Mouse (Mus musculus): ENCODE measurements at regions not wholly inside any gene's neighbourhood (a gene's known extent, or its start where the extent isn't known, plus 50 kb on each side); places are given as distances from the start of the nearest gene placed in this dataset.

GRCm38 (mm10) chr8:89812036-89812711 is 536.0 kb downstream of the Tox3 start:
- ATAC-seq (ENCODE audit: low FRiP score), result no peak
- Histone ChIP-seq H3K9me3 (replicated peaks) (no peaks in the 10 kb centered on the region), H3K4me1 (no peaks in the 10 kb centered on the region), H3K9ac (replicated peaks) (no peak overlapping the region), H3K4me3 (replicated peaks) (no peak overlapping the region), H3K4me2 (no peak overlapping the region), H3K27ac (replicated peaks) (no peak overlapping the region), H3K36me3 (no peaks in the 10 kb centered on the region), H3K27me3 (replicated peaks) (no peaks in the 10 kb centered on the region)
- WGBS, result 75% methylated on average over 4 of the region's 4 CpGs

GRCm38 (mm10) chr8:89788296-89788695 is 559.8 kb downstream of the Tox3 start:
- Histone ChIP-seq H3K4me3 (replicated peaks) (no peak overlapping the region), H3K4me2 (no peak overlapping the region), H3K9ac (replicated peaks) (no peak overlapping the region), H3K27ac (replicated peaks) (no peak overlapping the region), H3K9me3 (replicated peaks) (no peaks in the 10 kb centered on the region), H3K36me3 (no peaks in the 10 kb centered on the region), H3K27me3 (replicated peaks) (peaks cover 12% of the 10 kb centered on the region), H3K4me1 (peaks cover 9% of the 10 kb centered on the region)
- 77% methylated on average over 10 of the region's 10 CpGs for WGBS
- ATAC-seq (ENCODE audit: low FRiP score), result no peak

- Histone ChIP-seq H3K36me3 (no peaks in the 10 kb centered on the region), H3K4me1 (peaks cover 19% of the 10 kb centered on the region), H3K4me2 (no peak overlapping the region), H3K9ac (replicated peaks) (no peak overlapping the region), H3K27me3 (replicated peaks) (peaks cover 18% of the 10 kb centered on the region), H3K9me3 (replicated peaks) (no peaks in the 10 kb centered on the region), H3K4me3 (replicated peaks) (no peak overlapping the region), H3K27ac (replicated peaks) (no peak overlapping the region)
- WGBS, result 74% methylated on average over 17 of the region's 17 CpGs
- ATAC-seq (ENCODE audit: low FRiP score), result no peak
These were observed 560.9 kb downstream of the Tox3 start for GRCm38 (mm10) chr8:89787050-89787905.

- H3K4me2 ChIP-seq, result no peak overlapping the region
- no peaks in the 10 kb centered on the region for H3K9me3 ChIP-seq (replicated peaks)
- no peak overlapping the region for H3K9ac ChIP-seq (replicated peaks)
- no peak overlapping the region for H3K27ac ChIP-seq (replicated peaks)
- H3K4me3 ChIP-seq (replicated peaks), result no peak overlapping the region
- peaks cover 21% of the 10 kb centered on the region for H3K27me3 ChIP-seq (replicated peaks)
- H3K36me3 ChIP-seq, result no peaks in the 10 kb centered on the region
- 18% methylated on average over 7 of the region's 7 CpGs for WGBS
- peak; percentile 57; the same call in 1 of the 2 replicates for ATAC-seq (ENCODE audit: low FRiP score)
- H3K4me1 ChIP-seq, result peaks cover 28% of the 10 kb centered on the region
These were observed 563.1 kb downstream of the Tox3 start for GRCm38 (mm10) chr8:89785011-89785410.

GRCm38 (mm10) chr8:89783311-89783710 is 564.8 kb downstream of the Tox3 start:
- no peak overlapping the region for H3K4me2 ChIP-seq
- H3K9ac ChIP-seq (replicated peaks), result no peak overlapping the region
- H3K4me1 ChIP-seq, result peaks cover 28% of the 10 kb centered on the region
- H3K4me3 ChIP-seq (replicated peaks), result no peak overlapping the region
- no peak for ATAC-seq (ENCODE audit: low FRiP score)
- no peaks in the 10 kb centered on the region for H3K9me3 ChIP-seq (replicated peaks)
- H3K36me3 ChIP-seq, result no peaks in the 10 kb centered on the region
- 0 out of 2 replicates have a peak overlapping the region, but pooled peaks have one; percentile 28 for H3K27ac ChIP-seq (replicated peaks)
- peaks cover 21% of the 10 kb centered on the region for H3K27me3 ChIP-seq (replicated peaks)
- WGBS, result 61% methylated on average over 5 of the region's 5 CpGs

GRCm38 (mm10) chr8:89766387-89766786 is 581.8 kb downstream of the Tox3 start:
- H3K27me3 ChIP-seq (replicated peaks), result no peaks in the 10 kb centered on the region
- H3K9me3 ChIP-seq (replicated peaks), result no peaks in the 10 kb centered on the region
- no peak overlapping the region for H3K9ac ChIP-seq (replicated peaks)
- WGBS, result 73% methylated on average over 4 of the region's 4 CpGs
- H3K4me3 ChIP-seq (replicated peaks), result no peak overlapping the region
- H3K36me3 ChIP-seq, result no peaks in the 10 kb centered on the region
- H3K4me2 ChIP-seq, result no peak overlapping the region
- H3K27ac ChIP-seq (replicated peaks), result no peak overlapping the region
- H3K4me1 ChIP-seq, result peaks cover 6% of the 10 kb centered on the region; the same call in 1 of the 2 replicates
- ATAC-seq (ENCODE audit: low FRiP score), result no peak

GRCm38 (mm10) chr8:89759531-89759930 is 588.6 kb downstream of the Tox3 start:
- ATAC-seq (ENCODE audit: low FRiP score), result no peak
- peaks cover 8% of the 10 kb centered on the region for H3K4me1 ChIP-seq
- no peaks in the 10 kb centered on the region for H3K9me3 ChIP-seq (replicated peaks)
- WGBS, result 94% methylated on average over 5 of the region's 5 CpGs
- H3K27ac ChIP-seq (replicated peaks), result no peak overlapping the region
- H3K4me2 ChIP-seq, result no peak overlapping the region
- H3K4me3 ChIP-seq (replicated peaks), result no peak overlapping the region
- 0 out of 2 replicates have a peak, but pooled peaks cover 3% of the 10 kb centered on the region for H3K27me3 ChIP-seq (replicated peaks)
- no peaks in the 10 kb centered on the region for H3K36me3 ChIP-seq
- H3K9ac ChIP-seq (replicated peaks), result no peak overlapping the region

GRCm38 (mm10) chr8:89758695-89759094 is 589.4 kb downstream of the Tox3 start:
- ATAC-seq (ENCODE audit: low FRiP score), result no peak
- H3K27me3 ChIP-seq (replicated peaks), result 0 out of 2 replicates have a peak, but pooled peaks cover 3% of the 10 kb centered on the region
- 47% methylated on average over 10 of the region's 10 CpGs for WGBS

GRCm38 (mm10) chr8:89755951-89756350 is 592.2 kb downstream of the Tox3 start:
- Histone ChIP-seq H3K36me3 (no peaks in the 10 kb centered on the region), H3K9me3 (replicated peaks) (no peaks in the 10 kb centered on the region), H3K9ac (replicated peaks) (no peak overlapping the region), H3K27me3 (replicated peaks) (0 out of 2 replicates have a peak, but pooled peaks cover 3% of the 10 kb centered on the region), H3K4me2 (no peak overlapping the region), H3K4me3 (replicated peaks) (no peak overlapping the region), H3K27ac (replicated peaks) (no peak overlapping the region), H3K4me1 (peaks cover 8% of the 10 kb centered on the region)
- WGBS, result 37% methylated on average over 3 of the region's 3 CpGs
- no peak for ATAC-seq (ENCODE audit: low FRiP score)

More at GRCm38 (mm10) chr8:89758695-89759094, 589.4 kb downstream of the Tox3 start:
- Histone ChIP-seq H3K36me3 (no peaks in the 10 kb centered on the region), H3K9ac (replicated peaks) (no peak overlapping the region), H3K4me2 (0 out of 2 replicates have a peak overlapping the region, but pooled peaks have one; percentile 2), H3K4me1 (peaks cover 8% of the 10 kb centered on the region), H3K27ac (replicated peaks) (no peak overlapping the region), H3K9me3 (replicated peaks) (no peaks in the 10 kb centered on the region), H3K4me3 (replicated peaks) (no peak overlapping the region)

- ATAC-seq (ENCODE audit: low FRiP score), result no peak
- Histone ChIP-seq H3K4me1 (peaks cover under 1% of the 10 kb centered on the region; the same call in 1 of the 2 replicates), H3K36me3 (no peaks in the 10 kb centered on the region), H3K27me3 (replicated peaks) (no peaks in the 10 kb centered on the region), H3K4me3 (replicated peaks) (no peak overlapping the region), H3K4me2 (no peak overlapping the region), H3K9ac (replicated peaks) (no peak overlapping the region), H3K27ac (replicated peaks) (no peak overlapping the region), H3K9me3 (replicated peaks) (no peaks in the 10 kb centered on the region)
- WGBS, result 86% methylated on average over 3 of the region's 3 CpGs
These were observed 596.9 kb downstream of the Tox3 start for GRCm38 (mm10) chr8:89751201-89751600.

- Histone ChIP-seq H3K36me3 (no peaks in the 10 kb centered on the region), H3K27me3 (replicated peaks) (no peaks in the 10 kb centered on the region), H3K9me3 (replicated peaks) (no peaks in the 10 kb centered on the region), H3K4me2 (no peak overlapping the region), H3K27ac (replicated peaks) (no peak overlapping the region), H3K4me3 (replicated peaks) (no peak overlapping the region), H3K9ac (replicated peaks) (no peak overlapping the region), H3K4me1 (peaks cover 17% of the 10 kb centered on the region)
- ATAC-seq (ENCODE audit: low FRiP score), result no peak
- WGBS, result 75% methylated on average over 4 of the region's 4 CpGs
These were observed 600.4 kb downstream of the Tox3 start for GRCm38 (mm10) chr8:89747726-89748125.

All from neural tube, embryonic 15.5 days (tissue).